Mouse (Mus musculus): Measurements from ENCODE around the gene Rbfox2. TPM values are rescaled to one million over a fixed set of nuclear protein-coding genes. Genes with fewer than 3 reads are reported as not detected.

Rbfox2 gene
- polyA plus RNA-seq (2016; fragmentation: Nextera tagmentation; extraction: Ambion mirVana) = 118 and 130 TPM in 2 replicates

DNA sequence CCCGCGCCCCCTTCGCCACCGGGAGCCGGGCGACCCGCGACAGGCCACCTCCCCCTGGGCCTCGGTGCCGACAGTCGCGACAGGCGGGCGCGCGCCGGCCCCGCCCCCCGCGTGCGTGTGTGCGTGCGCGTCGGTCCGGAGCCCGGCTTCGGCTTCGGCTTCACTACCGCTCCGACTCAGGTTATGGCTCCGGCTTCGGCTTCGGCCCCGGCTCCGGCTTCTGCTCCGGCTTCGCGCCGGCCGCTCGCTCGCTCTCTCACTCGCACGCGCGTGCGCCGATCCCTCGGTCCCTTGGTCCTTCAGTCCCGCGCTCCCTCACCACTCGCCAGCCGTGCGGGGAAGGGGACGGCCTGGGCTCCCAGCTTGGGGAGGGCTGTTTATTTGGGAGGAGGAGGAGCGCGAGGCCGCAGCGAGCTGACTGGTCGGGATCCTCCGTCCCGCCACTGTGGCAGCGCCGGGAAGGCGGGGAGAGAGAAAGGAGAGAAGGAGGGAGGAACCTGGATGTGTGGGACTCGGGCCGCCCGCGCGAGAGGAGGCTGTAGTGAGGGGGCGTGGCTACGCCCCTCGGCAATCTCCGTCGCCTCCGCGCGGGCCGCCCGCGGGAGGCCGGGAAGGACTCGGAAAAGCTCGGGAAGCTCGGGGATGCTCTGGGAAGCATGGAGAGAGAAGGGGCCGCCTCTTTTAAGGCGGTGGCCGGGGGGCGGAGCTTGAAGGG lies at the start of gene Rbfox2:
Gene Rbfox2, minus strand, starts transcription at position 458 of the 715 bp plus-strand sequence.
- Histone ChIP-seq H3K9me3 (no peaks in the 10 kb centered on the region), H3K9ac (replicated peaks) (peak within 1 kb of the TSS; percentile 96), H3K27ac (replicated peaks) (peak within 1 kb of the TSS; percentile 99), H3K4me1 (peaks cover 30% of the 10 kb centered on the region), H3K4me3 (peak within 1 kb of the TSS; percentile 93), H3K36me3 (no peaks in the 10 kb centered on the region), H3K4me2 (replicated peaks) (peak within 1 kb of the TSS; percentile 75), H3K27me3 (peaks cover 3% of the 10 kb centered on the region; the same call in 1 of the 2 replicates)
- ATAC-seq (ENCODE audit: low FRiP score, low read depth) = peak; percentile 94
- WGBS = under 1% methylated on average over 90 of the region's 90 CpGs

- peak; percentile 52 for ATAC-seq (ENCODE audit: low FRiP score, low read depth)
- WGBS = 10% methylated on average over 11 of the region's 11 CpGs
- Histone ChIP-seq H3K9me3 (no peaks in the 10 kb centered on the region), H3K4me1 (peaks cover 56% of the 10 kb centered on the region), H3K4me3 (no peak overlapping the region), H3K9ac (replicated peaks) (no peak overlapping the region), H3K27me3 (0 out of 2 replicates have a peak, but pooled peaks cover 4% of the 10 kb centered on the region), H3K4me2 (replicated peaks) (peak overlapping the region; percentile 15), H3K36me3 (no peaks in the 10 kb centered on the region), H3K27ac (replicated peaks) (peak overlapping the region; percentile 64; the same call in 1 of the 2 replicates)
Observed at GRCm38 (mm10) chr15:77356248-77356810, 49.5 kb upstream of the Rbfox2 start.

- H3K4me3 ChIP-seq = no peak overlapping the region
- H3K4me1 ChIP-seq = peaks cover 56% of the 10 kb centered on the region
- no peak overlapping the region for H3K9ac ChIP-seq (replicated peaks)
- ATAC-seq (ENCODE audit: low FRiP score, low read depth) = no peak
- H3K27me3 ChIP-seq = 0 out of 2 replicates have a peak, but pooled peaks cover 4% of the 10 kb centered on the region
- WGBS = 66% methylated on average over 6 of the region's 6 CpGs
- H3K36me3 ChIP-seq = no peaks in the 10 kb centered on the region
- H3K4me2 ChIP-seq (replicated peaks) = 0 out of 2 replicates have a peak overlapping the region, but pooled peaks have one; percentile 15
- no peaks in the 10 kb centered on the region for H3K9me3 ChIP-seq
- peak overlapping the region; percentile 64 for H3K27ac ChIP-seq (replicated peaks)
Observed at GRCm38 (mm10) chr15:77354848-77355551, 48.2 kb upstream of the Rbfox2 start.

GRCm38 (mm10) chr15:77354496-77354847 lies 47.7 kb upstream of the Rbfox2 start:
- no peaks in the 10 kb centered on the region for H3K36me3 ChIP-seq
- peaks cover 54% of the 10 kb centered on the region for H3K4me1 ChIP-seq
- no peak overlapping the region for H3K4me2 ChIP-seq (replicated peaks)
- ATAC-seq (ENCODE audit: low FRiP score, low read depth) = no peak
- no peak overlapping the region for H3K4me3 ChIP-seq
- 0 out of 2 replicates have a peak, but pooled peaks cover 4% of the 10 kb centered on the region for H3K27me3 ChIP-seq
- WGBS = 69% methylated on average over 4 of the region's 4 CpGs
- no peak overlapping the region for H3K9ac ChIP-seq (replicated peaks)
- no peaks in the 10 kb centered on the region for H3K9me3 ChIP-seq
- H3K27ac ChIP-seq (replicated peaks) = peak overlapping the region; percentile 64

GRCm38 (mm10) chr15:77353764-77354163 lies 47.0 kb upstream of the Rbfox2 start:
- no peak overlapping the region for H3K9ac ChIP-seq (replicated peaks)
- H3K9me3 ChIP-seq = no peaks in the 10 kb centered on the region
- H3K4me1 ChIP-seq = peaks cover 47% of the 10 kb centered on the region
- 0 out of 2 replicates have a peak, but pooled peaks cover 4% of the 10 kb centered on the region for H3K27me3 ChIP-seq
- no peak for ATAC-seq (ENCODE audit: low FRiP score, low read depth)
- WGBS = 63% methylated on average over 4 of the region's 4 CpGs
- no peak overlapping the region for H3K4me2 ChIP-seq (replicated peaks)
- H3K27ac ChIP-seq (replicated peaks) = no peak overlapping the region
- no peaks in the 10 kb centered on the region for H3K36me3 ChIP-seq
- no peak overlapping the region for H3K4me3 ChIP-seq

- no peak overlapping the region for H3K4me3 ChIP-seq
- H3K27ac ChIP-seq (replicated peaks) = no peak overlapping the region
- 0 out of 2 replicates have a peak, but pooled peaks cover 4% of the 10 kb centered on the region for H3K27me3 ChIP-seq
- peaks cover 39% of the 10 kb centered on the region for H3K4me1 ChIP-seq
- no peak overlapping the region for H3K9ac ChIP-seq (replicated peaks)
- H3K9me3 ChIP-seq = no peaks in the 10 kb centered on the region
- H3K36me3 ChIP-seq = no peaks in the 10 kb centered on the region
- no peak overlapping the region for H3K4me2 ChIP-seq (replicated peaks)
- 0 out of 2 replicates have a peak, but pooled peaks have one; percentile 3 for ATAC-seq (ENCODE audit: low FRiP score, low read depth)
- WGBS = 62% methylated on average over 7 of the region's 7 CpGs
Observed at GRCm38 (mm10) chr15:77352863-77353262, 46.1 kb upstream of the Rbfox2 start.

DNA sequence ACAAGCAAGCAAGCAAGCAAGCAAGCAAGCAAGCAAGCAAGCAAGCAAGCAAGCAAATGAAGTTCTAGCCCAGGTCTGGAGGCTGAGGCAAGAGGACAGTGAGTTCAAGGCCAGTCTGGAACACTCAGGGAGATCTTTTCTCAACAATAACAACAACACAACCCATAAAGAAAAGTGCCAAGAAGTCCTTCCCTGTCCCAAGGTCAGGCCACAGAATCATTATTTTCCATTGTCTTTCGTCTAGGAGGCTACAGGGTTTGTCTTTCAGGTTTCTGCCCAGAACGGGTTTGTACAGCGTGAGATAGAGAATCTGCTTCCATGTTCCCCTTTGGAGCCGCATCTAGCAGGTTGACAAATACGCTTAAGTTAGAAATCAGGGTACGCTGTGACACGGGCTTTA lies 43.3 kb upstream of the Rbfox2 start:
- Histone ChIP-seq H3K9ac (replicated peaks) (no peak overlapping the region), H3K36me3 (no peaks in the 10 kb centered on the region), H3K27ac (replicated peaks) (no peak overlapping the region), H3K4me3 (no peak overlapping the region), H3K4me2 (replicated peaks) (no peak overlapping the region), H3K9me3 (no peaks in the 10 kb centered on the region), H3K27me3 (no peaks in the 10 kb centered on the region), H3K4me1 (peaks cover 21% of the 10 kb centered on the region)
- no peak for ATAC-seq (ENCODE audit: low FRiP score, low read depth)
- WGBS = 93% methylated on average over 7 of the region's 7 CpGs

DNA sequence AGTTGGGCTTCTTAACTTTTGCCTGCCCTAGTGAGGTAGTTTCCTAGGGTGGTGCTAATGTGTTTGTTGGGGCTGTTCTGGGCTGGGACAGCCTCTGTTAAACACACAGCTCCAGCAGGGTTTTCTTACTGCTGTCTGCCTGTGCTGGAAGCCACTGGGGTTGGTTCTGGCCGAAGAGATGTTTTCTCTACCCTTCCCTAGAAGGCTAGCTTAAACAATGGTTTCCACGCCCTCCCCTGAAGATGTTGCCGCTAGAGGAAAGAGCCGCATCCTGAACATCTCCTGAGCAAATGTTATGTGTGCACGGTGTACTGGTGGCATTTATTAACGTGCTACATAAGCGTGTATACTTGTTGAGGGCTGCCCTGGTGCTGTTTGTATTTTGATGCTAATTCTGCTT lies 41.3 kb upstream of the Rbfox2 start:
- Histone ChIP-seq H3K4me2 (replicated peaks) (no peak overlapping the region), H3K9ac (replicated peaks) (no peak overlapping the region), H3K4me3 (no peak overlapping the region), H3K27me3 (no peaks in the 10 kb centered on the region), H3K4me1 (peaks cover 21% of the 10 kb centered on the region), H3K27ac (replicated peaks) (no peak overlapping the region), H3K36me3 (no peaks in the 10 kb centered on the region), H3K9me3 (no peaks in the 10 kb centered on the region)
- no peak for ATAC-seq (ENCODE audit: low FRiP score, low read depth)
- 77% methylated on average over 7 of the region's 7 CpGs for WGBS

- H3K27me3 ChIP-seq = peaks cover 3% of the 10 kb centered on the region
- H3K4me2 ChIP-seq (replicated peaks) = no peak overlapping the region
- no peaks in the 10 kb centered on the region for H3K9me3 ChIP-seq
- H3K36me3 ChIP-seq = no peaks in the 10 kb centered on the region
- H3K27ac ChIP-seq (replicated peaks) = peak overlapping the region; percentile 49
- H3K4me1 ChIP-seq = peaks cover 18% of the 10 kb centered on the region
- H3K9ac ChIP-seq (replicated peaks) = no peak overlapping the region
- ATAC-seq (ENCODE audit: low FRiP score, low read depth) = no peak
- 53% methylated on average over 17 of the region's 17 CpGs for WGBS
- no peak overlapping the region for H3K4me3 ChIP-seq
Observed at GRCm38 (mm10) chr15:77344127-77345125, 37.6 kb upstream of the Rbfox2 start.

DNA sequence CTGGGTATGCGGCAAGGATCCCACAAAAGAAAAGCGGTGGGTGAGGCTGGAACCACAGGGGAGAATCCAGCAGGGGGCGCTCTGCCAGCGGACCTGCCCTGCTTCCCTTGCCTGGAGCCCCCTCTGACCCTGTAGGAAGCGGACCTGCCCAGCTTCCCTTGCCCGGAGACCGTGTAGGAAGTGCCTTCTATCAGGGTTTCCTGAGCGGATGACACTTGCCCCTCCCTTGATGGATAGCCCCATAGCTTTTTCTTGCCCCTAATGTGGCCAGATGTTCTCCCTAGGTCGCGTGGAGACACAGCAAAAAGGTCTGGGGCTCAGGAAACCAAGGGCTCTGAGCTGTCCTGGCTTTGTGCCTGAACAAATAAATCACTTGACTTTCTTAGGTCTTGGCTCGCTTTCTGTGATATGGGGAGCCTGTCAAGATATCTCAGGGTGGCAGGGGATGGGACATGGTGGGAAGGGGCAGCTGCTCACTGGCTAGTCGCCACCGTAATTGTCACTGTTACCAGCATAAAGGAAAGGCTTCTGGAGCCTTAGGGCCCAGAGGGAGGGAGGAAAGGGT lies 36.8 kb upstream of the Rbfox2 start:
- H3K36me3 ChIP-seq = no peaks in the 10 kb centered on the region
- H3K9me3 ChIP-seq = no peaks in the 10 kb centered on the region
- peak overlapping the region; percentile 51 for H3K4me2 ChIP-seq (replicated peaks)
- 17% methylated on average over 13 of the region's 13 CpGs for WGBS
- peaks cover 18% of the 10 kb centered on the region for H3K4me1 ChIP-seq
- peak; percentile 72 for ATAC-seq (ENCODE audit: low FRiP score, low read depth)
- peak overlapping the region; percentile 43; the same call in 1 of the 2 replicates for H3K9ac ChIP-seq (replicated peaks)
- peak overlapping the region; percentile 49 for H3K27ac ChIP-seq (replicated peaks)
- peaks cover 3% of the 10 kb centered on the region for H3K27me3 ChIP-seq
- peak overlapping the region; percentile 23 for H3K4me3 ChIP-seq
